Mouse (Mus musculus): ENCODE results near the gene Eif4e. TPM values are rescaled to one million over a fixed set of nuclear protein-coding genes. Genes with fewer than 3 reads are reported as not detected.

Eif4e gene
- polyA plus RNA-seq, 1 experiment, result 193 TPM

DNA sequence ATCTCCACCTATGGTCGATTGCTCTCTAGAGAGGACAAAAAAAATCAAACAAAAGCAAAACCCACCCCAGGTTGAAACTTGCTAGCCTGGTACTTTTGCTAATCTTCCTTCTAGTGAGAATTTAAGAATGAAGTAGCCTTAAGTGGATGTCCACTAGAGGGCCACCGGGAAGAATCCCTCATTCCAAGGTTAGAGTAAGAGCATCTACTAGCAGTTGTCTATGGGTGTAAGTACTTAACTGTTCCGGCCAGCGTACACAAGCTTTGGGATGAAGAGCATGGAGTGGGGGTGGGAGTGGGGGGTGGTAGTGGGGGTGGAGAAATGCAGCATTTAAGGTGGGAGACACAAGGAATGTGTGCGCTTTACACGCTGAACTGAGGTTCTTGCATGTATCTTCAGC lies 19.2 kb upstream of the Eif4e start:
- H3K4me3 ChIP-seq (ENCODE audit: control insufficient read depth, low read depth, low read length), result no peak overlapping the region
- no peaks in the 10 kb centered on the region for H3K27me3 ChIP-seq (ENCODE audit: control insufficient read depth, insufficient read depth, low read length)
- no peaks in the 10 kb centered on the region for H3K36me3 ChIP-seq (ENCODE audit: control insufficient read depth, insufficient read depth, low read length)
- no peak overlapping the region for H3K27ac ChIP-seq (ENCODE audit: control insufficient read depth, insufficient read depth, low read depth, low read length)
- TF ChIP-seq POLR2A (IDR thresholded peaks at IDR 0.05; ENCODE audit: control insufficient read depth, low read depth, low read length) (no peak), CTCF (IDR thresholded peaks at IDR 0.05; ENCODE audit: control insufficient read depth, insufficient read depth, insufficient replicate concordance, low read depth, low read length) (no peak)
- H3K4me1 ChIP-seq (ENCODE audit: control insufficient read depth, insufficient read depth, low read length), result no peaks in the 10 kb centered on the region

GRCm38 (mm10) chr3:138509581-138509980 lies 16.4 kb upstream of the Eif4e start:
- TF ChIP-seq POLR2A (IDR thresholded peaks at IDR 0.05; ENCODE audit: control insufficient read depth, low read depth, low read length) (no peak), CTCF (IDR thresholded peaks at IDR 0.05; ENCODE audit: control insufficient read depth, insufficient read depth, insufficient replicate concordance, low read depth, low read length) (no peak)
- no peaks in the 10 kb centered on the region for H3K36me3 ChIP-seq (ENCODE audit: control insufficient read depth, insufficient read depth, low read length)
- H3K27me3 ChIP-seq (ENCODE audit: control insufficient read depth, insufficient read depth, low read length), result no peaks in the 10 kb centered on the region
- H3K27ac ChIP-seq (ENCODE audit: control insufficient read depth, insufficient read depth, low read depth, low read length), result no peak overlapping the region
- no peaks in the 10 kb centered on the region for H3K4me1 ChIP-seq (ENCODE audit: control insufficient read depth, insufficient read depth, low read length)
- no peak overlapping the region for H3K4me3 ChIP-seq (ENCODE audit: control insufficient read depth, low read depth, low read length)

GRCm38 (mm10) chr3:138510471-138510870 lies 15.5 kb upstream of the Eif4e start:
- Histone ChIP-seq H3K36me3 (ENCODE audit: control insufficient read depth, insufficient read depth, low read length) (no peaks in the 10 kb centered on the region), H3K27ac (ENCODE audit: control insufficient read depth, insufficient read depth, low read depth, low read length) (no peak overlapping the region), H3K4me3 (ENCODE audit: control insufficient read depth, low read depth, low read length) (no peak overlapping the region), H3K27me3 (ENCODE audit: control insufficient read depth, insufficient read depth, low read length) (no peaks in the 10 kb centered on the region), H3K4me1 (ENCODE audit: control insufficient read depth, insufficient read depth, low read length) (no peaks in the 10 kb centered on the region)
- TF ChIP-seq POLR2A (IDR thresholded peaks at IDR 0.05; ENCODE audit: control insufficient read depth, low read depth, low read length) (no peak), CTCF (IDR thresholded peaks at IDR 0.05; ENCODE audit: control insufficient read depth, insufficient read depth, insufficient replicate concordance, low read depth, low read length) (no peak)

DNA sequence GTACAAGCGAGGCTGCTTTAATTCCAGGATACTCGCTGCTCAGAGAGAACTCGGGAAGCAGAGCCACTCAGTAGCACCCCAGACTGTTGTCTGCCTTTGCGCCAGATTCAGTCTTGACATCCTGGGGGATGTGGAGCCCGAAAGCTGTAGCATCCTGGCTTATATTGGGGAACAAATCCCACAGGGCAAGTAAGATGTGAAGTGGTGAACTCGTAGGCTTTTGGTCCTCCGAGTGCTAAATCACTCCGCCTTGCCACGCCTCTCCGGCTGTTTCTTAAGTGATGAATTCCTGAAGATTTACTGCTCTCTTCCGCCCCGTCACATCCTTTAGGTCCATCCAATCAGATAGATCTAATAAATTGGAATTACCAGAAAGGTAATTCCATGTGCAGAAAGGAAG lies 12.7 kb upstream of the Eif4e start:
- H3K27ac ChIP-seq (ENCODE audit: control insufficient read depth, insufficient read depth, low read depth, low read length), result no peak overlapping the region
- TF ChIP-seq POLR2A (IDR thresholded peaks at IDR 0.05; ENCODE audit: control insufficient read depth, low read depth, low read length) (no peak), CTCF (IDR thresholded peaks at IDR 0.05; ENCODE audit: control insufficient read depth, insufficient read depth, insufficient replicate concordance, low read depth, low read length) (no peak)
- H3K36me3 ChIP-seq (ENCODE audit: control insufficient read depth, insufficient read depth, low read length), result no peaks in the 10 kb centered on the region
- peaks cover 2% of the 10 kb centered on the region; the same call in 1 of the 2 replicates for H3K4me1 ChIP-seq (ENCODE audit: control insufficient read depth, insufficient read depth, low read length)
- H3K27me3 ChIP-seq (ENCODE audit: control insufficient read depth, insufficient read depth, low read length), result no peaks in the 10 kb centered on the region
- no peak overlapping the region for H3K4me3 ChIP-seq (ENCODE audit: control insufficient read depth, low read depth, low read length)

DNA sequence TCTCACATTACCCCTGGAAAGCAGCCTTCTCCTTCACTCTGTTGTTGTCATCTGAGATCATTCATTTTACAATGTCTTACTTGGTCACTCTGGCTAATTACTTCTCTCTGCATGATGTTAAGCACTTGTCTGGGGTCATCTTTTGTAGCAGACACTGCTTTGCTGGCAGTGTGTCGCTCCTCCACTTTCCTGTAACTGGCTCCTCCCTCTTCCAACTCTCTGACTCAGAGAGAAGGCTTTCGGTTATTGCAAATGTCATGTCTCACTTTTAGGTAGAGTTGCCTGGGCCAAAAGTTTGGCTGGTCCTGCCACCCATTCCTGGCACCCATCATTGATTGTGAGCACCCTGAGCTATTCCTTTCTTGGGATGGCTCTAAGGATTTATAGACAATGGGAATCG lies 11.2 kb upstream of the Eif4e start:
- H3K27ac ChIP-seq (ENCODE audit: control insufficient read depth, insufficient read depth, low read depth, low read length), result no peak overlapping the region; the same call in 1 of the 2 replicates
- H3K27me3 ChIP-seq (ENCODE audit: control insufficient read depth, insufficient read depth, low read length), result no peaks in the 10 kb centered on the region
- no peak for TF ChIP-seq CTCF (IDR thresholded peaks at IDR 0.05; ENCODE audit: control insufficient read depth, insufficient read depth, insufficient replicate concordance, low read depth, low read length)
- no peak overlapping the region for H3K4me3 ChIP-seq (ENCODE audit: control insufficient read depth, low read depth, low read length)
- H3K4me1 ChIP-seq (ENCODE audit: control insufficient read depth, insufficient read depth, low read length), result peaks cover 2% of the 10 kb centered on the region; the same call in 1 of the 2 replicates
- H3K36me3 ChIP-seq (ENCODE audit: control insufficient read depth, insufficient read depth, low read length), result no peaks in the 10 kb centered on the region

GRCm38 (mm10) chr3:138515656-138516370 lies 10.2 kb upstream of the Eif4e start:
- H3K4me1 ChIP-seq (ENCODE audit: control insufficient read depth, insufficient read depth, low read length), result peaks cover 2% of the 10 kb centered on the region; the same call in 1 of the 2 replicates
- no peaks in the 10 kb centered on the region for H3K36me3 ChIP-seq (ENCODE audit: control insufficient read depth, insufficient read depth, low read length)
- TF ChIP-seq CTCF (IDR thresholded peaks at IDR 0.05; ENCODE audit: control insufficient read depth, insufficient read depth, insufficient replicate concordance, low read depth, low read length) (no peak), POLR2A (IDR thresholded peaks at IDR 0.05; ENCODE audit: control insufficient read depth, low read depth, low read length) (no peak)
- no peaks in the 10 kb centered on the region for H3K27me3 ChIP-seq (ENCODE audit: control insufficient read depth, insufficient read depth, low read length)
- H3K27ac ChIP-seq (ENCODE audit: control insufficient read depth, insufficient read depth, low read depth, low read length), result peak overlapping the region; percentile 65
- no peak overlapping the region for H3K4me3 ChIP-seq (ENCODE audit: control insufficient read depth, low read depth, low read length)

DNA sequence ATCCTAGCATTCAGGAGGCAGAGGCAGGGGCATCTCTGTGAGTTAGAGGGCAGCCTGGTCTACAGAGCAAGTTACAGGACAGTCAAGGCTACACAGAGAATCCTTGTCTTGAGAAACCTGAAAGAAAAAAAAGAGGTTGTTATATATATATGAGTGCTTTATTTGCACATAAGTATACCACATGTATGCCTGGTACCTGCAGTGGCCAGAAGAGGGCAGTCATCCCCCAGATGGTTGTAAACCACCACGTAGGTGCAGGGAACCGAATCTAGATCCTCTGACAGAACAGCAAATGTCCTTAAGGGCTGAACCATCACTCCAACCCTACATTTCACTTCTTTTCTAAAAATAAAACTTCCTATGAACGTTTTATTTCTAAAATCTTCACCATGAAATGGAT lies 8.1 kb upstream of the Eif4e start:
- Histone ChIP-seq H3K4me1 (ENCODE audit: control insufficient read depth, insufficient read depth, low read length) (peaks cover 2% of the 10 kb centered on the region; the same call in 1 of the 2 replicates), H3K27ac (ENCODE audit: control insufficient read depth, insufficient read depth, low read depth, low read length) (no peak overlapping the region), H3K4me3 (ENCODE audit: control insufficient read depth, low read depth, low read length) (no peak overlapping the region), H3K27me3 (ENCODE audit: control insufficient read depth, insufficient read depth, low read length) (no peaks in the 10 kb centered on the region), H3K36me3 (ENCODE audit: control insufficient read depth, insufficient read depth, low read length) (no peaks in the 10 kb centered on the region)
- no peak for TF ChIP-seq CTCF (IDR thresholded peaks at IDR 0.05; ENCODE audit: control insufficient read depth, insufficient read depth, insufficient replicate concordance, low read depth, low read length)
- no peak for TF ChIP-seq POLR2A (IDR thresholded peaks at IDR 0.05; ENCODE audit: control insufficient read depth, low read depth, low read length)
